8 mouse cellular contexts compared by ENCODE assay signal in the genomic region with DNA sequence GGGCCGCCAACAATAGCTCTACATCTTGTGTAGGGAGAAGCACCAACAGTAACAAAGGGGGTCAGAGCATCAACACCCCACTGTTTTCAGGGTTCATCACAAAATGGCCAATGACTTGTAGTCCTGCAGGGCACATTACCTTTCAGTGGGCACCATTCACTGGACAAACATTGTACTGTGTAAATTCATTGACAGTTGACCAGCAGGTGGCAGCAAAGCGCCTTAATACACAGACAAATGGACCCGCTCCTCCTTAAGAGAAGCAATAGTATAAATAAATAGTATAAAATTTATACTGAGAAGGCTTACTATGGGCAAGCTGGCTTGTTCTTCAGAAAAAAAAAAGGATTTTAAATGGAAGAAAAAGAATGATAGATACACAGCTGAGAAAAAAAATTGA. TPM values are rescaled to one million over a fixed set of nuclear protein-coding genes. Genes with fewer than 3 reads are reported as not detected.
DNase-seq lines count a peak whose midpoint lies in the region; ATAC-seq lines count a peak whose summit lies in the region.

No protein-coding gene starts in this region.

- H3K36me3 ChIP-seq in kidney, embryonic 16.5 days (ENCODE audit: insufficient read depth, low read length) = no peaks in the 10 kb centered on the region

- 0 out of 2 replicates have a peak, but pooled peaks cover 7% of the 10 kb centered on the region for H3K9me3 ChIP-seq in kidney, embryonic 16.5 days (ENCODE audit: low read length)

- no peak overlapping the region for H3K4me2 ChIP-seq in kidney, embryonic 16.5 days (replicated peaks; ENCODE audit: low read depth, low read length)

- H3K27me3 ChIP-seq in kidney, embryonic 16.5 days (ENCODE audit: insufficient read depth, low read length) = no peaks in the 10 kb centered on the region

- no peak overlapping the region for H3K9ac ChIP-seq in kidney, embryonic 16.5 days (replicated peaks; ENCODE audit: low read length)

- peak; percentile 49 for DNase-seq in kidney, adult 11 months
- peak; percentile 58 to 67 for DNase-seq in CD8-positive naive resting alpha-beta T cell, adult 2 months (ENCODE audit: low read depth in 2 of 2, low spot score in 2 of 2)
- DNase-seq in R1 (ENCODE audit: low read depth, low spot score) = peak; percentile 83
- DNase-seq in embryo, embryonic 10 days (ENCODE audit: low spot score) = peak; percentile 87
- peak; percentile 75 for DNase-seq in kidney, postnatal 14 days
- peak; percentile 74 for DNase-seq in mesoderm, embryonic 11.5 days (ENCODE audit: low read depth, low spot score)
- DNase-seq in thymus, postnatal 14 days = peak; percentile 72

- H3K4me1 ChIP-seq in kidney, embryonic 16.5 days (ENCODE audit: insufficient read depth, low read length) = no peaks in the 10 kb centered on the region

- H3K27ac ChIP-seq in kidney, embryonic 16.5 days (ENCODE audit: low read length) = no peak overlapping the region

- H3K4me3 ChIP-seq in kidney, embryonic 16.5 days (ENCODE audit: low read length) = no peak overlapping the region

- no peak for ATAC-seq in kidney, embryonic 16.5 days (ENCODE audit: low FRiP score, low TSS enrichment)

- 51% methylated on average over 3 of the region's 3 CpGs for WGBS in kidney, embryonic 16.5 days

RNA-seq across cellular contexts. Expression of a gene that starts 8.3 kb away (rescaled TPM):
- polyA plus RNA-seq in kidney, embryonic 16.5 days (2015; fragmentation: Nextera tagmentation; extraction: Ambion mirVana) = 14.2 and 16.1 TPM in 2 replicates

RNA-seq across cellular contexts. Expression of a gene that starts 35.7 kb away (rescaled TPM):
- 14.7 and 16.0 TPM in 2 replicates for polyA plus RNA-seq in kidney, embryonic 16.5 days (2015; fragmentation: Nextera tagmentation; extraction: Ambion mirVana)

RNA-seq across cellular contexts. Expression of a gene that starts 36.0 kb away (rescaled TPM):
- polyA plus RNA-seq in kidney, embryonic 16.5 days (2015; fragmentation: Nextera tagmentation; extraction: Ambion mirVana) = 3.7 and 3.9 TPM in 2 replicates
